Mouse (Mus musculus): ENCODE results near the gene Atp8b4.

DNA sequence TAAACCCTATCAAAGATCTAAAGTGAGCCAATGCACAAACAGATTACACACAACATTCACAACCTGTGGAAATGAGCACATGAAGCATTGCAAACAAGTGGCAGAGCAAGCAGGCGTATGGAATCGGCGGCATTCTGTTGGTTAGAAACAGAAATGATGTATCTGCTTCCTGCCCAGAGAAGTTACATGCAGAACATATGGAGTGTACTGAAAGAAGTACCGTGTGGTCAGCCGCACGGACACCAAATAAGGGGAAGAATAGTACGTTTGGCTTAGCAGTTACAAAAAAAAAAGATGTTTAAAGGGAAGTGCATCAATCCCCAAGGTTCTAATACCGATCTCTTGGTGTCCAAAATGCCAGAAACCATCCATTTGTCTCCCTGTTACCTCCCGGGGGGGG, 9.9 kb downstream of the Atp8b4 start:
- no peak for TF ChIP-seq CTCF (IDR thresholded peaks at IDR 0.05; ENCODE audit: extremely low read depth, insufficient read depth, low read length)
- no peak for TF ChIP-seq POLR2A (IDR thresholded peaks at IDR 0.05; ENCODE audit: extremely low read depth, insufficient read depth, low read length)
